Mouse (Mus musculus): ENCODE measurements around the gene Nav2.

- TF ChIP-seq GATA1 (IDR thresholded peaks at IDR 0.05; ENCODE audit: borderline replicate concordance, low read length), result no peak
- no peak for TF ChIP-seq FLI1 (IDR thresholded peaks at IDR 0.05; ENCODE audit: low read length)
Measured at GRCm38 (mm10) chr7:49078930-49079329, 170.4 kb downstream of the Nav2 start.
